Mouse (Mus musculus): ENCODE measurements at regions not wholly inside any gene's neighbourhood (a gene's known extent, or its start where the extent isn't known, plus 50 kb on each side); places are given as distances from the start of the nearest gene placed in this dataset.

GRCm38 (mm10) chr1:122273579-122273978 is 705.8 kb upstream of the Ddx18 start:
- Histone ChIP-seq H3K4me2 (ENCODE audit: insufficient read depth, low read depth, poor library complexity, severe bottlenecking) (no peak overlapping the region), H3K4me3 (replicated peaks in 1 of 3; ENCODE audit: low read depth in 2 of 3, low read length in 2 of 3, poor library complexity in 1 of 3) (no peak overlapping the region), H3K36me3 (replicated peaks in 1 of 2; ENCODE audit: control insufficient read depth in 1 of 2, insufficient read depth in 1 of 2, low read length in 1 of 2) (no peaks in the 10 kb centered on the region), H3K27ac (ENCODE audit: insufficient read depth, low read depth) (no peak overlapping the region), H3K9me3 (replicated peaks; ENCODE audit: low read length) (peaks cover 36% of the 10 kb centered on the region), H3K4me1 (ENCODE audit: control insufficient read depth in 1 of 2, insufficient read depth in 2 of 2) (no peaks in the 10 kb centered on the region), H3K79me2 (replicated peaks; ENCODE audit: control insufficient read depth, extremely low read depth, insufficient read depth, poor library complexity, severe bottlenecking) (no peaks in the 10 kb centered on the region), H3K27me3 (replicated peaks) (no peaks in the 10 kb centered on the region), H3K9ac (ENCODE audit: insufficient read depth, low read depth) (no peak overlapping the region)
- in situ Hi-C loops (cut with MboI; ENCODE audit: low pct_ligation_motif_present, low pct_unique_long_range_greater_than_20kb, low sequenced_read_pairs), result no loop called here
- dilution Hi-C loops (cut with MboI; ENCODE audit: extremely low pct_ligation_motif_present, extremely low pct_unique_long_range_greater_than_20kb, low sequenced_read_pairs), result no loop called here
- TF ChIP-seq GABPA (IDR thresholded peaks at IDR 0.05; ENCODE audit: insufficient replicate concordance, low read depth, low read length) (no peak), KAT2A (IDR thresholded peaks at IDR 0.05; ENCODE audit: insufficient replicate concordance, low read length) (no peak), MYC (IDR thresholded peaks at IDR 0.05; ENCODE audit: low read depth, low read length) (no peak), SIN3A (IDR thresholded peaks at IDR 0.05; ENCODE audit: low read length) (no peak)
- no peak for DNase-seq (ENCODE audit: extremely low read depth)

DNA sequence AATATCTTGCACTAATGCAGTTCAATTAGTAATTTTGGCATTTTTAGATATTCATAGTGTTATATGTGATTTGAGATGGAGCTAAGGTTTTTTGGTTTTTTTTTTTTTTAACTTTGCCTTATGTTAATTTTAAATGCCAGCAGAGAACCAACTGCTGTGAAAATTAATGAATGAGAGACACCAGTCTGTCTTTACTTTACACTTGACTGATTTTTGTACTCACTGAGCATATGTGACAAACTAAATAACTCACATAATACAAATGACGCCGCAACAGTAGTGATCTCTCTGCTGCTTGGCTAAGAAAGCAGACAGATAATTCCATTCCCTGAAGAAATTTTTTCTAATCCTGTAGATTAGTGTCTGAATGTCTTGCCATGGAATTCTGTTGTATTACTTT is 675.2 kb upstream of the Ddx18 start:
- in situ Hi-C loops (cut with MboI; ENCODE audit: low pct_ligation_motif_present, low pct_unique_long_range_greater_than_20kb, low sequenced_read_pairs), result no loop called here
- TF ChIP-seq JUN (IDR thresholded peaks at IDR 0.05; ENCODE audit: insufficient read depth, low read depth, low read length) (no peak), RAD21 (IDR thresholded peaks at IDR 0.05; ENCODE audit: low read depth, low read length) (no peak), ZNF384 (IDR thresholded peaks at IDR 0.05; ENCODE audit: low read depth, low read length) (no peak), JUND (conservative IDR thresholded peaks at IDR 0.05; ENCODE audit: low read depth, low read length) (no peak), MYC (IDR thresholded peaks at IDR 0.05; ENCODE audit: low read depth, low read length) (no peak), RCOR1 (conservative IDR thresholded peaks at IDR 0.05; ENCODE audit: low read depth, low read length) (no peak), MAZ (IDR thresholded peaks at IDR 0.05; ENCODE audit: low read depth, low read length) (no peak)
- dilution Hi-C loops (cut with MboI; ENCODE audit: extremely low pct_ligation_motif_present, extremely low pct_unique_long_range_greater_than_20kb, low sequenced_read_pairs), result no loop called here

GRCm38 (mm10) chr1:122241511-122241910 is 673.7 kb upstream of the Ddx18 start:
- H3K9ac ChIP-seq (ENCODE audit: insufficient read depth, low read depth), result no peak overlapping the region
- peaks cover 51% of the 10 kb centered on the region for H3K9me3 ChIP-seq (replicated peaks; ENCODE audit: low read length)
- dilution Hi-C loops (cut with MboI; ENCODE audit: extremely low pct_ligation_motif_present, extremely low pct_unique_long_range_greater_than_20kb, low sequenced_read_pairs) (no loop called here), in situ Hi-C loops (cut with MboI; ENCODE audit: low pct_ligation_motif_present, low pct_unique_long_range_greater_than_20kb, low sequenced_read_pairs) (no loop called here)
- H3K79me2 ChIP-seq (replicated peaks; ENCODE audit: control insufficient read depth, extremely low read depth, insufficient read depth, poor library complexity, severe bottlenecking), result no peaks in the 10 kb centered on the region
- no peaks in the 10 kb centered on the region for H3K4me1 ChIP-seq (ENCODE audit: control insufficient read depth in 1 of 2, insufficient read depth in 2 of 2)
- H3K4me2 ChIP-seq (ENCODE audit: insufficient read depth, low read depth, poor library complexity, severe bottlenecking), result no peak overlapping the region
- no peak for TF ChIP-seq SIN3A (IDR thresholded peaks at IDR 0.05; ENCODE audit: low read length)
- H3K36me3 ChIP-seq (replicated peaks in 1 of 2; ENCODE audit: control insufficient read depth in 1 of 2, insufficient read depth in 1 of 2, low read length in 1 of 2), result no peaks in the 10 kb centered on the region
- no peaks in the 10 kb centered on the region for H3K27me3 ChIP-seq (replicated peaks)
- no peak overlapping the region for H3K27ac ChIP-seq (ENCODE audit: insufficient read depth, low read depth)
- H3K4me3 ChIP-seq (replicated peaks in 1 of 3; ENCODE audit: low read depth in 2 of 3, low read length in 2 of 3, poor library complexity in 1 of 3), result no peak overlapping the region
- no peak for DNase-seq (ENCODE audit: extremely low read depth)

More for the DNA sequence above, 675.2 kb upstream of the Ddx18 start:
- Histone ChIP-seq H3K27ac (ENCODE audit: insufficient read depth, low read depth) (no peak overlapping the region), H3K9ac (ENCODE audit: insufficient read depth, low read depth) (no peak overlapping the region), H3K4me1 (ENCODE audit: control insufficient read depth in 1 of 2, insufficient read depth in 2 of 2) (no peaks in the 10 kb centered on the region), H3K36me3 (replicated peaks in 1 of 2; ENCODE audit: control insufficient read depth in 1 of 2, insufficient read depth in 1 of 2, low read length in 1 of 2) (no peaks in the 10 kb centered on the region), H3K4me3 (replicated peaks in 1 of 3; ENCODE audit: low read depth in 2 of 3, low read length in 2 of 3, poor library complexity in 1 of 3) (no peak overlapping the region), H3K9me3 (replicated peaks; ENCODE audit: low read length) (peaks cover 40% of the 10 kb centered on the region), H3K79me2 (replicated peaks; ENCODE audit: control insufficient read depth, extremely low read depth, insufficient read depth, poor library complexity, severe bottlenecking) (no peaks in the 10 kb centered on the region), H3K4me2 (ENCODE audit: insufficient read depth, low read depth, poor library complexity, severe bottlenecking) (no peak overlapping the region), H3K27me3 (replicated peaks) (no peaks in the 10 kb centered on the region)
- no peak for DNase-seq (ENCODE audit: extremely low read depth)

Measured in CH12.LX (cell line).